Mouse (Mus musculus) limb, embryonic 12.5 days (tissue): ENCODE measurements around the gene Ptges2. TPM values are rescaled to one million over a fixed set of nuclear protein-coding genes. Genes with fewer than 3 reads are reported as not detected.

Experiments used
- ATAC-seq: fragments of 200-750 bp; cut with Nextera tagmentation; 2 replicates; pipeline ENCODE4 v1.8.0; 2017; ENCODE audit warnings: low read depth, moderate TSS enrichment; ENCODE audit not compliant: insufficient number of reproducible peaks, insufficient read depth, low FRiP score, low TSS enrichment
- H3K27ac ChIP-seq: fragments of 300-500 bp; sonication (generic); 2 replicates; pipeline ENCODE4 v1.5.1; 2016; ENCODE audit warnings: mild to moderate bottlenecking, moderate library complexity
- H3K27me3 ChIP-seq: fragments of 300-500 bp; sonication (generic); 2 replicates; pipeline ENCODE4 v1.6.1; 2016; ENCODE audit warnings: mild to moderate bottlenecking, moderate library complexity
- H3K36me3 ChIP-seq: fragments of 300-500 bp; sonication (generic); 2 replicates; pipeline ENCODE4 v1.6.1; 2016; ENCODE audit warnings: mild to moderate bottlenecking, moderate library complexity
- H3K4me1 ChIP-seq: fragments of 300-500 bp; sonication (generic); replicated peaks from 2 replicates; pipeline ENCODE4 v1.6.1; 2016
- H3K4me2 ChIP-seq: fragments of 300-500 bp; sonication (generic); 2 replicates; pipeline ENCODE4 v1.6.1; 2016; ENCODE audit warnings: mild to moderate bottlenecking, moderate library complexity
- H3K4me3 ChIP-seq: fragments of 300-500 bp; sonication (generic); replicated peaks from 2 replicates; pipeline ENCODE4 v1.5.1; 2016; ENCODE audit warnings: mild to moderate bottlenecking
- H3K9ac ChIP-seq: fragments of 300-500 bp; sonication (generic); replicated peaks from 2 replicates; pipeline ENCODE4 v1.6.1; 2016; ENCODE audit warnings: mild to moderate bottlenecking, moderate library complexity
- H3K9me3 ChIP-seq: fragments of 300-500 bp; sonication (generic); 2 replicates; pipeline ENCODE4 v1.6.1; 2016; ENCODE audit warnings: mild to moderate bottlenecking, moderate library complexity
- WGBS: fragments of 180-500 bp; shearing (Covaris S2); methylation state at CpG from one replicate; pipeline ENCODE4 v1.1.7; 2016; 5-methylcytosine and 5-hydroxymethylcytosine counted together
- polyA plus RNA-seq: library from polyadenylated mRNA; unstranded; fragments of >200 nt; fragmentation: Nextera tagmentation; extraction: Ambion mirVana; gene quantifications from 2 replicates; pipeline ENCODE4 v1.2.1, GENCODE M21; 2016

Ptges2 gene
- polyA plus RNA-seq, 1 experiment from 2014 or later = 32.2 TPM

DNA sequence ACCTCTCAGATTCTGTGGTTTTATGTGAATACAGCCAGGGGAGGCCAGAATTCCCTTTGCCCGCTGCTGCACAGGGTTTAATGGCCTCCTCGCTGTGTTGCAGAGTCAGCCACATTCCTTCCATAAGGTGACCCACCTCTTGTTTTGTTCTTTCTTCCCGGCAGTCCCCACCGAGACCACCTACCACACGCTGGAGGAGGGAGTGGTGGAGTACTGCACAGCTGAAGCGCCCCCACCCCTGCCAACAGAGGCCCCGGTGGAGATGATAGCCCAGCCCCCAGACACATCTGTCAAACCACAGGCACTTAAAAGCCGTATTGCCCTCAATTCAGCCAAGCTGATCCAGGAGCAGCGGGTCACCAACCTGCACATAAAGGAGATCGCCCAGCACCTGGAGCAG is 58.9 kb downstream of the Ptges2 start:
- no peak for ATAC-seq
- H3K36me3 ChIP-seq = peaks cover 18% of the 10 kb centered on the region; the same call in 1 of the 2 replicates
- no peaks in the 10 kb centered on the region for H3K27me3 ChIP-seq
- WGBS = 65% methylated on average over 10 of the region's 10 CpGs
- no peak overlapping the region for H3K27ac ChIP-seq
- no peak overlapping the region for H3K9ac ChIP-seq
- H3K9me3 ChIP-seq = no peaks in the 10 kb centered on the region
- H3K4me1 ChIP-seq = peaks cover 30% of the 10 kb centered on the region
- no peak overlapping the region for H3K4me2 ChIP-seq
- no peak overlapping the region for H3K4me3 ChIP-seq

GRCm38 (mm10) chr2:32455101-32455500 is 59.4 kb downstream of the Ptges2 start:
- H3K4me2 ChIP-seq = no peak overlapping the region
- H3K9me3 ChIP-seq = no peaks in the 10 kb centered on the region
- no peak overlapping the region for H3K9ac ChIP-seq
- H3K27ac ChIP-seq = no peak overlapping the region
- H3K4me3 ChIP-seq = no peak overlapping the region
- ATAC-seq = no peak
- H3K27me3 ChIP-seq = no peaks in the 10 kb centered on the region
- 90% methylated on average over 8 of the region's 8 CpGs for WGBS
- peaks cover 18% of the 10 kb centered on the region; the same call in 1 of the 2 replicates for H3K36me3 ChIP-seq
- peaks cover 28% of the 10 kb centered on the region for H3K4me1 ChIP-seq

Other genes starting within 250 kb of the Ptges2 start
- gene Prrc2b, start 244.8 kb upstream of the Ptges2 start, polyA plus RNA-seq = 69.2 and 89.9 TPM in 2 replicates
- 26.8 and 29.4 TPM in 2 replicates for gene Pomt1, start 159.3 kb upstream of the Ptges2 start, polyA plus RNA-seq
- gene Uck1, start 135.7 kb upstream of the Ptges2 start, polyA plus RNA-seq = 64.8 and 65.3 TPM in 2 replicates
- 24.9 and 28.4 TPM in 2 replicates for gene Golga2, start 108.5 kb upstream of the Ptges2 start, polyA plus RNA-seq
- 368 and 439 TPM in 2 replicates for gene Swi5, start 107.8 kb upstream of the Ptges2 start, polyA plus RNA-seq
- 55.4 and 62.1 TPM in 2 replicates for gene Ciz1, start 43.6 kb upstream of the Ptges2 start, polyA plus RNA-seq
- 38.8 and 46.8 TPM in 2 replicates for gene Dnm1, start 42.6 kb upstream of the Ptges2 start, polyA plus RNA-seq
- 44.3 and 45.8 TPM in 2 replicates for gene 1110008P14Rik, start 14.0 kb upstream of the Ptges2 start, polyA plus RNA-seq
- gene Lcn2, start 7.6 kb upstream of the Ptges2 start, polyA plus RNA-seq = 0.95 TPM in 1 of 2 replicates, not detected in the other
- 5.1 and 5.6 TPM in 2 replicates for gene Naif1, start 54.6 kb downstream of the Ptges2 start, polyA plus RNA-seq
- gene Slc25a25, start 55.5 kb downstream of the Ptges2 start, polyA plus RNA-seq = 26.0 and 28.3 TPM in 2 replicates
- 12.3 and 16.0 TPM in 2 replicates for gene Fam102a, start 139.4 kb downstream of the Ptges2 start, polyA plus RNA-seq
- 99.3 and 99.7 TPM in 2 replicates for gene Dpm2, start 175.0 kb downstream of the Ptges2 start, polyA plus RNA-seq
- gene Pip5kl1, start 178.9 kb downstream of the Ptges2 start, polyA plus RNA-seq = 3.9 and 5.4 TPM in 2 replicates
- 0.55 TPM in 1 of 2 replicates, not detected in the other for gene 9430097D07Rik, start 179.8 kb downstream of the Ptges2 start, polyA plus RNA-seq
- 29.8 and 29.9 TPM in 2 replicates for gene St6galnac4, start 191.2 kb downstream of the Ptges2 start, polyA plus RNA-seq
- 23.4 and 23.7 TPM in 2 replicates for gene St6galnac6, start 203.8 kb downstream of the Ptges2 start, polyA plus RNA-seq
- gene Ak1, start 225.9 kb downstream of the Ptges2 start, polyA plus RNA-seq = 34.3 and 34.4 TPM in 2 replicates